29 mouse cellular contexts compared by ENCODE assay signal in genomic region chr11:114360946-114361345, GRCm38 (mm10).
DNase-seq lines count a peak whose midpoint lies in the region; ATAC-seq and TF ChIP-seq lines count a peak whose summit lies in the region.
"Had no signal": no experiment of that assay in that cellular context is flagged by ENCODE, and none has a peak within 500 bp of the region (broad histone marks: within the 10 kb centered on the region; RNA-seq: fewer than 3 reads in every experiment).

No protein-coding gene starts in this region.

- H3K9me3 ChIP-seq in kidney, embryonic 14.5 days (ENCODE audit: control insufficient read depth, low read length) = no peaks in the 10 kb centered on the region
- no peaks in the 10 kb centered on the region for H3K9me3 ChIP-seq in stomach, embryonic 16.5 days (replicated peaks; ENCODE audit: control insufficient read depth, low read length)
- no peaks in the 10 kb centered on the region for H3K9me3 ChIP-seq in stomach, postnatal 0 days (ENCODE audit: control insufficient read depth, low read length)
- H3K9me3 ChIP-seq: embryonic facial prominence, embryonic 12.5 days; heart, embryonic 12.5 days; liver, embryonic 12.5 days; midbrain, embryonic 13.5 days had no signal

- DNase-seq in kidney, adult 18-20 months = peak; percentile 43
- no peak for DNase-seq in stomach, postnatal 0 days (ENCODE audit: low spot score)
- peak; percentile 85 for DNase-seq in ZHBTc4 (ENCODE audit: low read depth, low spot score)
- DNase-seq in left cerebral cortex, postnatal 10 days (ENCODE audit: extremely low spot score in 1 of 2, low spot score in 2 of 2) = no peak
- DNase-seq: adrenal gland, postnatal 14 days; cerebellum, adult 11 months; cerebellum, adult 9-10 months; cerebellum, postnatal 36 days; embryo, embryonic 11 days; gastrocnemius, postnatal 36 days; heart, adult 2 months; left cerebral cortex, postnatal 4 days; liver, postnatal 0 days; lung, postnatal 36 days; retina, postnatal 1 day; right cerebral cortex, postnatal 14 days; thymus, postnatal 36 days had no signal

- no peak for ATAC-seq in kidney, embryonic 14.5 days (ENCODE audit: low FRiP score, low TSS enrichment)
- 0 out of 2 replicates have a peak, but pooled peaks have one; percentile 25 for ATAC-seq in stomach, embryonic 16.5 days (ENCODE audit: insufficient read depth, low FRiP score)
- ATAC-seq in stomach, postnatal 0 days (ENCODE audit: low FRiP score, low TSS enrichment) = no peak
- ATAC-seq in activated CD4-positive, CD25-positive, alpha-beta regulatory T cell, adult 4 months = no peak
- ATAC-seq: forebrain, embryonic 14.5 days; intestine, postnatal 0 days; liver, embryonic 12.5 days; liver, postnatal 0 days; midbrain, embryonic 13.5 days had no signal

- TF ChIP-seq EP300 in stomach, postnatal 0 days (optimal IDR thresholded peaks at IDR 0.05) = no peak

- H3K4me2 ChIP-seq in kidney, embryonic 14.5 days (replicated peaks; ENCODE audit: low read depth, low read length) = no peak overlapping the region
- no peak overlapping the region for H3K4me2 ChIP-seq in stomach, embryonic 16.5 days (ENCODE audit: low read depth, low read length)
- H3K4me2 ChIP-seq in stomach, postnatal 0 days (replicated peaks; ENCODE audit: low read depth) = no peak overlapping the region
- H3K4me2 ChIP-seq: embryonic facial prominence, embryonic 12.5 days; heart, embryonic 12.5 days; hindbrain, embryonic 14.5 days; liver, embryonic 12.5 days; midbrain, embryonic 13.5 days had no signal

- no peak for TF ChIP-seq CTCF in stomach, postnatal 0 days (IDR thresholded peaks at IDR 0.05; ENCODE audit: low read depth)

- intact Hi-C loops in left cerebral cortex, postnatal 10 days (cut with DNase I) = no loop called here

- H3K4me3 ChIP-seq in kidney, embryonic 14.5 days (ENCODE audit: low read length) = no peak overlapping the region
- H3K4me3 ChIP-seq in stomach, embryonic 16.5 days (replicated peaks; ENCODE audit: low read length) = no peak overlapping the region
- H3K4me3 ChIP-seq in stomach, postnatal 0 days (ENCODE audit: low read depth, low read length) = no peak overlapping the region
- H3K4me3 ChIP-seq: embryonic facial prominence, embryonic 12.5 days; heart, adult 2 months; heart, embryonic 12.5 days; layer of hippocampus, adult 2 months; liver, embryonic 12.5 days; megakaryocyte, embryonic 14.5 days; midbrain, embryonic 13.5 days had no signal

- WGBS in kidney, embryonic 14.5 days = 70% methylated on average over 8 of the region's 8 CpGs
- WGBS in stomach, embryonic 16.5 days = 73% methylated on average over 8 of the region's 8 CpGs
- 74% methylated on average over 8 of the region's 8 CpGs for WGBS in stomach, postnatal 0 days

- H3K9ac ChIP-seq in kidney, embryonic 14.5 days (ENCODE audit: low read depth, low read length) = no peak overlapping the region
- no peak overlapping the region for H3K9ac ChIP-seq in stomach, embryonic 16.5 days (ENCODE audit: low read length)
- no peak overlapping the region for H3K9ac ChIP-seq in stomach, postnatal 0 days (ENCODE audit: low read length)
- H3K9ac ChIP-seq: embryonic facial prominence, embryonic 12.5 days; heart, embryonic 12.5 days; hindbrain, embryonic 14.5 days; liver, embryonic 12.5 days; liver, postnatal 0 days; midbrain, embryonic 13.5 days had no signal

- H3K36me3 ChIP-seq in kidney, embryonic 14.5 days (ENCODE audit: control insufficient read depth, insufficient read depth, low read length) = no peaks in the 10 kb centered on the region
- no peaks in the 10 kb centered on the region for H3K36me3 ChIP-seq in stomach, embryonic 16.5 days (ENCODE audit: control insufficient read depth, insufficient read depth, low read length)
- H3K36me3 ChIP-seq in stomach, postnatal 0 days (ENCODE audit: control insufficient read depth, insufficient read depth, low read length) = no peaks in the 10 kb centered on the region
- H3K36me3 ChIP-seq: embryonic facial prominence, embryonic 12.5 days; heart, embryonic 12.5 days; liver, embryonic 12.5 days; midbrain, embryonic 13.5 days had no signal

- no peak overlapping the region for H3K27ac ChIP-seq in kidney, embryonic 14.5 days (ENCODE audit: low read depth, low read length)
- no peak overlapping the region for H3K27ac ChIP-seq in stomach, embryonic 16.5 days (ENCODE audit: low read length)
- no peak overlapping the region for H3K27ac ChIP-seq in stomach, postnatal 0 days (replicated peaks)
- H3K27ac ChIP-seq: embryonic facial prominence, embryonic 12.5 days; heart, adult 2 months; hindbrain, embryonic 14.5 days; layer of hippocampus, adult 2 months; liver, embryonic 12.5 days; midbrain, embryonic 13.5 days had no signal

- H3K27me3 ChIP-seq in kidney, embryonic 14.5 days (ENCODE audit: control insufficient read depth, insufficient read depth, low read length) = no peaks in the 10 kb centered on the region
- H3K27me3 ChIP-seq in stomach, embryonic 16.5 days (ENCODE audit: control insufficient read depth, insufficient read depth, low read length) = no peaks in the 10 kb centered on the region
- no peaks in the 10 kb centered on the region for H3K27me3 ChIP-seq in stomach, postnatal 0 days (ENCODE audit: control insufficient read depth, insufficient read depth, low read length)
- H3K27me3 ChIP-seq: embryonic facial prominence, embryonic 12.5 days; heart, embryonic 12.5 days; liver, embryonic 12.5 days; megakaryocyte, embryonic 14.5 days; midbrain, embryonic 13.5 days had no signal

- no peaks in the 10 kb centered on the region for H3K4me1 ChIP-seq in kidney, embryonic 14.5 days (ENCODE audit: control insufficient read depth, insufficient read depth, low read length)
- no peaks in the 10 kb centered on the region for H3K4me1 ChIP-seq in stomach, embryonic 16.5 days (ENCODE audit: control insufficient read depth, insufficient read depth, low read length)
- no peaks in the 10 kb centered on the region for H3K4me1 ChIP-seq in stomach, postnatal 0 days (replicated peaks; ENCODE audit: control insufficient read depth, insufficient read depth)
- H3K4me1 ChIP-seq: embryonic facial prominence, embryonic 12.5 days; heart, embryonic 12.5 days; liver, embryonic 12.5 days; megakaryocyte, embryonic 14.5 days had no signal

Comparison
In these comparisons a context has a peak if more than half of its experiments do, and no peak if none do; other contexts are left out.
1. DNase-seq: peak in kidney, adult 18-20 months (single experiment) and ZHBTc4 (single experiment); none in stomach, postnatal 0 days (single experiment) and left cerebral cortex, postnatal 10 days (0 of 2).